Mouse (Mus musculus) kidney, embryonic 16.5 days (tissue): ENCODE results near the gene Nol9. TPM values are rescaled to one million over a fixed set of nuclear protein-coding genes. Genes with fewer than 3 reads are reported as not detected.

Experiments used
- ATAC-seq: fragments of 200-750 bp; cut with Nextera tagmentation; 2 replicates; pipeline ENCODE4 v1.8.0; 2017; ENCODE audit warnings: moderate TSS enrichment; ENCODE audit not compliant: low FRiP score, low TSS enrichment
- H3K27ac ChIP-seq: fragments of 300-500 bp; sonication (generic); 2 replicates; pipeline ENCODE4 v1.5.1; 2014; ENCODE audit warnings: low read length
- H3K27me3 ChIP-seq: fragments of 300-500 bp; sonication (generic); 2 replicates; pipeline ENCODE4 v1.6.1; 2014; ENCODE audit warnings: low read length, control low read depth, mixed read lengths; ENCODE audit not compliant: insufficient read depth
- H3K36me3 ChIP-seq: fragments of 300-500 bp; sonication (generic); 2 replicates; pipeline ENCODE4 v1.6.1; 2014; ENCODE audit warnings: low read length, control low read depth, mixed read lengths; ENCODE audit not compliant: insufficient read depth
- H3K4me1 ChIP-seq: fragments of 300-500 bp; sonication (generic); 2 replicates; pipeline ENCODE4 v1.6.1; 2014; ENCODE audit warnings: low read length, control low read depth, mixed read lengths; ENCODE audit not compliant: insufficient read depth
- H3K4me2 ChIP-seq: fragments of 300-500 bp; sonication (generic); replicated peaks from 2 replicates; pipeline ENCODE4 v1.6.1; 2014; ENCODE audit warnings: low read depth, low read length
- H3K4me3 ChIP-seq: fragments of 300-500 bp; sonication (generic); 2 replicates; pipeline ENCODE4 v1.5.1; 2014; ENCODE audit warnings: mild to moderate bottlenecking, low read length
- H3K9ac ChIP-seq: fragments of 300-500 bp; sonication (generic); replicated peaks from 2 replicates; pipeline ENCODE4 v1.6.1; 2014; ENCODE audit warnings: low read length
- H3K9me3 ChIP-seq: fragments of 300-500 bp; sonication (generic); 2 replicates; pipeline ENCODE4 v1.6.1; 2016; ENCODE audit warnings: low read length, control low read depth
- WGBS: fragments of 180-500 bp; shearing (Covaris S2); extraction: QIAGEN DNeasy Blood & Tissue Kit; methylation state at CpG from one replicate; pipeline ENCODE4 v1.1.7; 2014; 5-methylcytosine and 5-hydroxymethylcytosine counted together
- polyA plus RNA-seq: library from polyadenylated mRNA; unstranded; fragments of >200 nt; fragmentation: Nextera tagmentation; extraction: Ambion mirVana; gene quantifications from 2 replicates; pipeline ENCODE4 v1.2.1, GENCODE M21; 2015

Gene Nol9
- polyA plus RNA-seq, 1 experiment from 2014 or later: 31.7 TPM

DNA sequence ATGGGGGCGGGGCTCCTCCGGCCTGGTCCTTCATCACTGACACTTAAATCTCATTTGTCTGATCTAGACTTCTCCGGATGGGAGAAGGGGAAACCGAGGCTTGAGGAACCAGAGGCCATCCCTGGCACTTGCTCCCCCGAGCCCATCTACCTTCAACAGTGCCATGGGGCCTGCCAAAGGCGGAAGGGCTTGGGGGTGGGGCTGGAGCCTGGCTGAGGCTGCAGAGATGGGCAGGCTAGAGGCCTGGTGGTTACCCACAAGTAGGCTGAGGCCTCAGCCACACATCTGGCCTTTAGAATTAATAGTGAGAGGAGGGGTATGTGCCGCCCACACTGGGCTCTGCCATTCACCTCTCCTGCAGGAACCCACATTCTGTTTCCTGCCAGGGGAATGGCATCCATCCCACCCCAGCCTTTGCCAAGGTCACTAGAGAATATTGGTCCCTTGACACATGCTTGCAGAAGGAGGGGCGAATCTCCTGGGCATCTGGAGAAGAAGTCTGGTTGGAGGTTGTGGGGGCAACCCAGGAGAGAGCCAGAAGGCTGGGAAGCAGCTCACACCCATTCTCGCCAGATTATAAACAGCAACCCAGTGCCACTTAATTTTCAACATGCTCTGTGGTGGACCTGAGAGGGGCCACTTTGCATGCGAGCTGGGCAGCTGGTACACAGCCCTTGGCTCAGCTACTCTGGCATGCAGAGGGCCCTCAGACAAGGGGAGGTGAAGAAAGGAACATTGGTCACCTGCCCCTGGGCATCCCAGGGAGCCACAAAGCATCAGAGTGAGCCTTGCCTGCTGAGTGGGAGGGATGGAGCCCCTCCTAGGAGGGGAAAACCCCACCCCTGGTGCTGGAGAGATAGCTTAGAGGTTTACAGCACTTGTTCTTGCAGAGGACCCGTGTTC lies 31.6 kb downstream of the Nol9 start:
- no peak overlapping the region for H3K4me2 ChIP-seq
- H3K36me3 ChIP-seq: no peaks in the 10 kb centered on the region
- no peak overlapping the region for H3K4me3 ChIP-seq
- H3K27ac ChIP-seq: no peak overlapping the region
- no peak overlapping the region for H3K9ac ChIP-seq
- no peaks in the 10 kb centered on the region for H3K9me3 ChIP-seq
- H3K4me1 ChIP-seq: peaks cover 13% of the 10 kb centered on the region
- H3K27me3 ChIP-seq: no peaks in the 10 kb centered on the region
- 79% methylated on average over 11 of the region's 11 CpGs for WGBS
- ATAC-seq: no peak

- no peak within 1 kb of the TSS for H3K4me3 ChIP-seq
- no peaks in the 10 kb centered on the region for H3K9me3 ChIP-seq
- 62% methylated on average over 10 of the region's 10 CpGs for WGBS
- H3K27ac ChIP-seq: no peak within 1 kb of the TSS
- H3K36me3 ChIP-seq: no peaks in the 10 kb centered on the region
- no peak within 1 kb of the TSS for H3K4me2 ChIP-seq
- ATAC-seq: no peak
- no peak within 1 kb of the TSS for H3K9ac ChIP-seq
- H3K27me3 ChIP-seq: no peaks in the 10 kb centered on the region
- H3K4me1 ChIP-seq: peaks cover 20% of the 10 kb centered on the region
Observed at GRCm38 (mm10) chr4:152072121-152072601, 33.0 kb downstream of the Nol9 start, which contains the start of gene Plekhg5. TSS of gene Plekhg5 (plus strand) at chr4:152072498.

- Histone ChIP-seq H3K27me3 (no peaks in the 10 kb centered on the region), H3K4me2 (no peak overlapping the region), H3K36me3 (no peaks in the 10 kb centered on the region), H3K9me3 (no peaks in the 10 kb centered on the region), H3K4me3 (no peak overlapping the region), H3K27ac (no peak overlapping the region), H3K4me1 (peaks cover 20% of the 10 kb centered on the region), H3K9ac (no peak overlapping the region)
- ATAC-seq: no peak
- 73% methylated on average over 10 of the region's 10 CpGs for WGBS
Observed at GRCm38 (mm10) chr4:152072655-152073054, 33.5 kb downstream of the Nol9 start.

- WGBS: 63% methylated on average over 6 of the region's 6 CpGs
- no peak overlapping the region for H3K4me3 ChIP-seq
- ATAC-seq: no peak
Observed at GRCm38 (mm10) chr4:152073715-152074114, 34.6 kb downstream of the Nol9 start.

GRCm38 (mm10) chr4:152074548-152074947 lies 35.4 kb downstream of the Nol9 start:
- Histone ChIP-seq H3K27me3 (no peaks in the 10 kb centered on the region), H3K27ac (no peak overlapping the region), H3K9ac (no peak overlapping the region), H3K36me3 (no peaks in the 10 kb centered on the region), H3K4me2 (no peak overlapping the region), H3K4me3 (no peak overlapping the region), H3K9me3 (no peaks in the 10 kb centered on the region), H3K4me1 (peaks cover 20% of the 10 kb centered on the region)
- WGBS: 84% methylated on average over 9 of the region's 9 CpGs
- ATAC-seq: no peak

More at GRCm38 (mm10) chr4:152073715-152074114, 34.6 kb downstream of the Nol9 start:
- Histone ChIP-seq H3K4me1 (peaks cover 20% of the 10 kb centered on the region), H3K36me3 (no peaks in the 10 kb centered on the region), H3K9ac (no peak overlapping the region), H3K27ac (no peak overlapping the region), H3K9me3 (no peaks in the 10 kb centered on the region), H3K4me2 (no peak overlapping the region), H3K27me3 (no peaks in the 10 kb centered on the region)

GRCm38 (mm10) chr4:152077191-152077590 lies 38.1 kb downstream of the Nol9 start:
- peaks cover 19% of the 10 kb centered on the region for H3K4me1 ChIP-seq
- WGBS: 87% methylated on average over 9 of the region's 9 CpGs
- no peaks in the 10 kb centered on the region for H3K9me3 ChIP-seq
- no peak overlapping the region for H3K4me2 ChIP-seq
- no peaks in the 10 kb centered on the region for H3K36me3 ChIP-seq
- ATAC-seq: no peak
- H3K27me3 ChIP-seq: no peaks in the 10 kb centered on the region
- H3K27ac ChIP-seq: no peak overlapping the region
- H3K9ac ChIP-seq: no peak overlapping the region
- no peak overlapping the region for H3K4me3 ChIP-seq

GRCm38 (mm10) chr4:152078105-152078530 lies 39.0 kb downstream of the Nol9 start:
- no peaks in the 10 kb centered on the region for H3K9me3 ChIP-seq
- H3K4me1 ChIP-seq: peaks cover 13% of the 10 kb centered on the region
- H3K27me3 ChIP-seq: no peaks in the 10 kb centered on the region
- 83% methylated on average over 10 of the region's 10 CpGs for WGBS
- H3K4me2 ChIP-seq: no peak overlapping the region
- no peak overlapping the region for H3K9ac ChIP-seq
- no peaks in the 10 kb centered on the region for H3K36me3 ChIP-seq
- no peak for ATAC-seq
- H3K27ac ChIP-seq: no peak overlapping the region
- H3K4me3 ChIP-seq: no peak overlapping the region

GRCm38 (mm10) chr4:152079261-152079660 lies 40.1 kb downstream of the Nol9 start:
- Histone ChIP-seq H3K9me3 (no peaks in the 10 kb centered on the region), H3K27ac (no peak overlapping the region), H3K36me3 (no peaks in the 10 kb centered on the region), H3K4me3 (no peak overlapping the region), H3K4me1 (peaks cover 13% of the 10 kb centered on the region), H3K27me3 (no peaks in the 10 kb centered on the region), H3K4me2 (no peak overlapping the region), H3K9ac (no peak overlapping the region)
- no peak for ATAC-seq
- 96% methylated on average over 3 of the region's 3 CpGs for WGBS

- no peaks in the 10 kb centered on the region for H3K27me3 ChIP-seq
- 40% methylated on average over 7 of the region's 7 CpGs for WGBS
- H3K9me3 ChIP-seq: no peaks in the 10 kb centered on the region
- H3K4me3 ChIP-seq: no peak overlapping the region
- H3K27ac ChIP-seq: no peak overlapping the region
- ATAC-seq: peak; percentile 49
- no peak overlapping the region for H3K4me2 ChIP-seq
- no peak overlapping the region for H3K9ac ChIP-seq
- peaks cover 13% of the 10 kb centered on the region for H3K4me1 ChIP-seq
- H3K36me3 ChIP-seq: no peaks in the 10 kb centered on the region
Observed at GRCm38 (mm10) chr4:152079931-152080330, 40.8 kb downstream of the Nol9 start.

DNA sequence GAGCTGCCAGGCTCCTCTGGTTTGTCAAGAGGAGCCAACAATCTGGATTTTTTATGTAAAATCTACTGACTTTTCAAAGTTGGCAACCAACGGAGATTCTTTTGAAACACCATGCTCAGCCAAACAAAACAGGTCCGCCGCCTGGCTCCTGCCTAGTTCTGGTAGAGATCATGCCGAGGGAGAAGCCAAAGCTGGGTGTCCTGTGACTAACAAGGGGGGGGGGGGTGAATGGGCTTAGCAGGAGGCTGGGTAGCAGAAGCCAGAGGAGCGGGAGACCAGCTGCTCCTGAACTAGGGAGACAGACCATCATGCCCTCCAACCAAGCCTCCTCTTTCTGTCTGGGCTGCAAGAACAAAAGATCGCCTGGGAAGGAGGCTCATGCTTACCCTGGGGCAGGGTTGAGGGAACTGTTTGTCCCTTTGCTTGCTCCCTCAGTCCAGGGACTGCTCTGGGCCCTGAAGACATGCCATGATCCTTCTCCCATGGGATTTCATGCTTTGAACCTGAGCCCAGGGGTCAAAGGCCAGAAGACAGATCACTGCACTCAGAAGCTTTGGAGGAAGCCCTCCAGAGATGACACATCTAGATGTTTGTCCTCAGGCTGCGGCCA lies 44.6 kb downstream of the Nol9 start:
- H3K4me2 ChIP-seq: no peak overlapping the region
- no peak overlapping the region for H3K4me3 ChIP-seq
- no peak overlapping the region for H3K9ac ChIP-seq
- ATAC-seq: no peak
- no peak overlapping the region for H3K27ac ChIP-seq
- no peaks in the 10 kb centered on the region for H3K36me3 ChIP-seq
- whole genome bisulfite sequencing: 66% methylated on average over 7 of the region's 7 CpGs
- H3K27me3 ChIP-seq: no peaks in the 10 kb centered on the region
- H3K4me1 ChIP-seq: peaks cover 15% of the 10 kb centered on the region
- no peaks in the 10 kb centered on the region for H3K9me3 ChIP-seq
